In the genomic region with DNA sequence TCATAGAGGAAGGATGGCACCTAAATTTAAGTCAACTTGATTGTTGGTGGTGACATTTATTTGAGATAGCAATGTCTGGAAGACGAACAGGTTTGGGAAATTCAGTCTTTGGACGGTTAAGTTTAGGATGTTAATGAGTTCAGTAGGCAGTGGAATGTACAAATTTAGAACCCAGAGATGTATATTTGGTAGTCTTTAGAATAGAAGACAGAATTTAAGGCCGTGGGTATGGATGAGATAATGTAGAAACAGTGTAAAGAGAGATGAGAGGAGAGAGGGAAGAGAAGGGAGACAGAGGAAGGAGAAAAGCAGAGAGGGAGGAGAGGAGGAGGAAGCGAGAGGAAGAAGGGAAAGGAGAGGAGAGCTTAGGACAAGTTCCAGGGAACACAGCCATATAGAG, we compare ENCODE assay signal across 23 mouse cellular contexts. TPM values are rescaled to one million over a fixed set of nuclear protein-coding genes. Genes with fewer than 3 reads are reported as not detected.
"Had no signal": no experiment of that assay in that cellular context is flagged by ENCODE, and none has a peak within 500 bp of the region (broad histone marks: within the 10 kb centered on the region; RNA-seq: fewer than 3 reads in every experiment).

No protein-coding gene starts in this region.

- H3K36me3 ChIP-seq: lung, embryonic 15.5 days; midbrain, embryonic 13.5 days; midbrain, embryonic 15.5 days; neural tube, embryonic 12.5 days had no signal

- H3K4me3 ChIP-seq: lung, embryonic 15.5 days; megakaryocyte, embryonic 14.5 days; midbrain, embryonic 13.5 days; midbrain, embryonic 15.5 days; neural tube, embryonic 12.5 days had no signal

- H3K9ac ChIP-seq: liver, postnatal 0 days; lung, embryonic 15.5 days; midbrain, embryonic 13.5 days; midbrain, embryonic 15.5 days; neural tube, embryonic 12.5 days had no signal

- H3K9me3 ChIP-seq: lung, embryonic 15.5 days; midbrain, embryonic 13.5 days; midbrain, embryonic 15.5 days; neural tube, embryonic 12.5 days had no signal

- H3K27ac ChIP-seq: lung, embryonic 15.5 days; macrophage; midbrain, embryonic 13.5 days; midbrain, embryonic 15.5 days; neural tube, embryonic 12.5 days had no signal

- DNase-seq: liver, postnatal 0 days; lung, adult 2 months; lung, postnatal 14 days; right cerebral cortex, adult 18-20 months; right cerebral cortex, postnatal 25 days; spleen, adult 18-20 months; thymus, adult 2 months; thymus, postnatal 25 days; thymus, postnatal 4 days had no signal

- ATAC-seq: liver, postnatal 0 days; midbrain, embryonic 15.5 days had no signal

- H3K4me1 ChIP-seq: lung, embryonic 15.5 days; megakaryocyte, embryonic 14.5 days; midbrain, embryonic 13.5 days; midbrain, embryonic 15.5 days had no signal

- H3K4me2 ChIP-seq: lung, embryonic 15.5 days; midbrain, embryonic 11.5 days; midbrain, embryonic 13.5 days; midbrain, embryonic 15.5 days; neural tube, embryonic 12.5 days had no signal

- H3K27me3 ChIP-seq: lung, embryonic 15.5 days; megakaryocyte, embryonic 14.5 days; midbrain, embryonic 13.5 days; midbrain, embryonic 15.5 days; neural tube, embryonic 12.5 days had no signal

RNA-seq across cellular contexts. Expression of a gene that starts 12.8 kb away (rescaled TPM):
- total RNA-seq: midbrain, postnatal 0 days; monocyte, adult 5-6 weeks had no signal
- polyA plus RNA-seq: liver, postnatal 0 days; lung, postnatal 0 days; macrophage; midbrain, embryonic 11.5 days; midbrain, embryonic 13.5 days; small intestine, adult 2 months; stomach, embryonic 14.5 days; testis, adult 2 months; thymus, adult 2 months; urinary bladder, adult 2 months had no signal
